Mouse (Mus musculus): ENCODE measurements around the gene Tmed3. TPM values are rescaled to one million over a fixed set of nuclear protein-coding genes. Genes with fewer than 3 reads are reported as not detected.

Tmed3 gene
- polyA plus RNA-seq, 1 experiment = 94.2 TPM

DNA sequence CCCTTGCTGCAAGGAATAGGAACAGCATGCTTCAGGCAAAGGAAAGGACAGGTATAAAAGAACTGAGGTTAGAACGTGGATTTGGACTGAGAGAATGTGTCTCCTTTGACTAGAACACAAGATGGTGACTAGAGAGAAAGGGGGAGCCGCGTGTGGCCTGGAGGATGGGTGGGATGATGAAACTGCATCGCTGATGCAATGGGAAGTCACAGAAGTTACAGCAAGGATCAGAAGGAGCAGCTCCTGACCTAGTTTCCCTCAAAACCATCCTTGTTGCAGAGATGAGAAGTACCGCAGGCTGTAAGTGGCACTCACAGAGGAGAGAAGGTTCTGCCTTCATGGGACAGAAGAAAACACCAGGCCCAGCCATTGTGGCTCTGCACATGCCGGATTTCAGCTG is 54.0 kb downstream of the Tmed3 start:
- Histone ChIP-seq H3K4me3 (replicated peaks; ENCODE audit: extremely low read depth, low read depth, low read length) (no peak overlapping the region), H3K4me1 (ENCODE audit: control insufficient read depth, insufficient read depth, low read length) (no peaks in the 10 kb centered on the region)
- WGBS = 69% methylated on average over 6 of the region's 6 CpGs
- TF ChIP-seq POLR2A (IDR thresholded peaks at IDR 0.05; ENCODE audit: borderline replicate concordance, extremely low read depth, low read depth, low read length) (no peak), CTCF (IDR thresholded peaks at IDR 0.05; ENCODE audit: insufficient read depth, low read length) (no peak)
- peak; percentile 2 for DNase-seq

Other genes starting within 250 kb of the Tmed3 start
- gene Minar1, start 81.9 kb downstream of the Tmed3 start, polyA plus RNA-seq (2012; rRNA removed) = not detected in 2 replicates
- not detected in 2 replicates for gene Ankrd34c, start 33.4 kb upstream of the Tmed3 start, polyA plus RNA-seq (2012; rRNA removed)
- 0.71 and 0.90 TPM in 2 replicates for gene Rasgrf1, start 204.8 kb upstream of the Tmed3 start, polyA plus RNA-seq (2012; rRNA removed)